Mouse (Mus musculus): ENCODE data around the gene Hba-a1. TPM values are rescaled to one million over a fixed set of nuclear protein-coding genes. Genes with fewer than 3 reads are reported as not detected.
"Not testable (repeated sequence)": the region's sequence is repeated elsewhere in the genome, so short reads cannot be mapped to it uniquely, and the experiment has no call there.

Gene Hba-a1
- polyA plus RNA-seq, 1 experiment, result not detected

GRCm38 (mm10) chr11:32287493-32287825 lies 4.1 kb downstream of the Hba-a1 start:
- Histone ChIP-seq H3K4me1 (ENCODE audit: control insufficient read depth, insufficient read depth, low read length) (no peaks in the 10 kb centered on the region), H3K27ac (ENCODE audit: insufficient read depth, low read length) (no peak overlapping the region), H3K4me3 (ENCODE audit: insufficient read depth, low read length) (no peak overlapping the region)
- TF ChIP-seq CTCF (IDR thresholded peaks at IDR 0.05; ENCODE audit: borderline replicate concordance, insufficient read depth, low read length) (no peak), POLR2A (IDR thresholded peaks at IDR 0.05; ENCODE audit: low read depth, low read length) (no peak)

GRCm38 (mm10) chr11:32292819-32293218 lies 9.5 kb downstream of the Hba-a1 start:
- H3K27ac ChIP-seq (ENCODE audit: insufficient read depth, low read length); H3K4me3 ChIP-seq (ENCODE audit: insufficient read depth, low read length); H3K4me1 ChIP-seq (ENCODE audit: control insufficient read depth, insufficient read depth, low read length): not testable (repeated sequence)

- H3K27ac ChIP-seq (ENCODE audit: insufficient read depth, low read length); H3K4me1 ChIP-seq (ENCODE audit: control insufficient read depth, insufficient read depth, low read length); H3K4me3 ChIP-seq (ENCODE audit: insufficient read depth, low read length): not testable (repeated sequence)
Measured at GRCm38 (mm10) chr11:32293479-32293878, 10.2 kb downstream of the Hba-a1 start.

- not testable (repeated sequence) for H3K4me1 ChIP-seq (ENCODE audit: control insufficient read depth, insufficient read depth, low read length); H3K27ac ChIP-seq (ENCODE audit: insufficient read depth, low read length); H3K4me3 ChIP-seq (ENCODE audit: insufficient read depth, low read length)
Measured at GRCm38 (mm10) chr11:32296203-32296602, 12.9 kb downstream of the Hba-a1 start, which contains the start of gene Hba-a2. TSS of gene Hba-a2 (plus strand) at chr11:32296489.

- H3K27ac ChIP-seq (ENCODE audit: insufficient read depth, low read length), result not testable (repeated sequence)
Measured at GRCm38 (mm10) chr11:32297417-32297816, 14.1 kb downstream of the Hba-a1 start.

GRCm38 (mm10) chr11:32297866-32298531 lies 14.7 kb downstream of the Hba-a1 start:
- Histone ChIP-seq H3K4me3 (ENCODE audit: insufficient read depth, low read length) (no peak overlapping the region), H3K4me1 (ENCODE audit: control insufficient read depth, insufficient read depth, low read length) (no peaks in the 10 kb centered on the region)
- TF ChIP-seq POLR2A (IDR thresholded peaks at IDR 0.05; ENCODE audit: low read depth, low read length) (no peak), CTCF (IDR thresholded peaks at IDR 0.05; ENCODE audit: borderline replicate concordance, insufficient read depth, low read length) (no peak)

More at GRCm38 (mm10) chr11:32297417-32297816, 14.1 kb downstream of the Hba-a1 start:
- not testable (repeated sequence) for H3K4me1 ChIP-seq (ENCODE audit: control insufficient read depth, insufficient read depth, low read length); H3K4me3 ChIP-seq (ENCODE audit: insufficient read depth, low read length)

GRCm38 (mm10) chr11:32298532-32298918 lies 15.2 kb downstream of the Hba-a1 start:
- H3K4me1 ChIP-seq (ENCODE audit: control insufficient read depth, insufficient read depth, low read length), result no peaks in the 10 kb centered on the region
- no peak overlapping the region for H3K4me3 ChIP-seq (ENCODE audit: insufficient read depth, low read length)
- TF ChIP-seq POLR2A (IDR thresholded peaks at IDR 0.05; ENCODE audit: low read depth, low read length) (no peak), CTCF (IDR thresholded peaks at IDR 0.05; ENCODE audit: borderline replicate concordance, insufficient read depth, low read length) (no peak)

More at GRCm38 (mm10) chr11:32297866-32298531, 14.7 kb downstream of the Hba-a1 start:
- H3K27ac ChIP-seq (ENCODE audit: insufficient read depth, low read length), result no peak overlapping the region

GRCm38 (mm10) chr11:32299865-32300264 lies 16.6 kb downstream of the Hba-a1 start, which contains the start of gene Hbq1a:
TSS of gene Hbq1a (plus strand) at chr11:32300069.
- H3K27ac ChIP-seq (ENCODE audit: insufficient read depth, low read length); H3K4me3 ChIP-seq (ENCODE audit: insufficient read depth, low read length); H3K4me1 ChIP-seq (ENCODE audit: control insufficient read depth, insufficient read depth, low read length): not testable (repeated sequence)
- 0 out of 2 replicates have a peak, but pooled peaks have one; percentile 18 for TF ChIP-seq CTCF (IDR thresholded peaks at IDR 0.05; ENCODE audit: borderline replicate concordance, insufficient read depth, low read length)

More at GRCm38 (mm10) chr11:32298532-32298918, 15.2 kb downstream of the Hba-a1 start:
- H3K27ac ChIP-seq (ENCODE audit: insufficient read depth, low read length), result no peak overlapping the region

- no peak overlapping the region for H3K4me3 ChIP-seq (ENCODE audit: insufficient read depth, low read length)
- no peak overlapping the region for H3K27ac ChIP-seq (ENCODE audit: insufficient read depth, low read length)
- TF ChIP-seq POLR2A (IDR thresholded peaks at IDR 0.05; ENCODE audit: low read depth, low read length), result no peak
- no peak for TF ChIP-seq CTCF (IDR thresholded peaks at IDR 0.05; ENCODE audit: borderline replicate concordance, insufficient read depth, low read length)
- H3K4me1 ChIP-seq (ENCODE audit: control insufficient read depth, insufficient read depth, low read length), result no peaks in the 10 kb centered on the region
Measured at GRCm38 (mm10) chr11:32300279-32301267, 17.3 kb downstream of the Hba-a1 start.

GRCm38 (mm10) chr11:32301506-32301905 lies 18.2 kb downstream of the Hba-a1 start:
- TF ChIP-seq POLR2A (IDR thresholded peaks at IDR 0.05; ENCODE audit: low read depth, low read length) (no peak), CTCF (IDR thresholded peaks at IDR 0.05; ENCODE audit: borderline replicate concordance, insufficient read depth, low read length) (no peak)
- no peak overlapping the region for H3K27ac ChIP-seq (ENCODE audit: insufficient read depth, low read length)
- H3K4me3 ChIP-seq (ENCODE audit: insufficient read depth, low read length), result no peak overlapping the region
- no peaks in the 10 kb centered on the region for H3K4me1 ChIP-seq (ENCODE audit: control insufficient read depth, insufficient read depth, low read length)
